10 mouse cellular contexts compared by ENCODE assay signal in genomic region chr19:32523769-32524515, GRCm38 (mm10). TPM values are rescaled to one million over a fixed set of nuclear protein-coding genes. Genes with fewer than 3 reads are reported as not detected.
A peak's percentile ranks its signal among the peaks of the same experiment; 100 is the strongest.
DNase-seq lines count a peak whose midpoint lies in the region; ATAC-seq and TF ChIP-seq lines count a peak whose summit lies in the region.
"Had no signal": no experiment of that assay in that cellular context is flagged by ENCODE, and none has a peak within 500 bp of the region (broad histone marks: within the 10 kb centered on the region; RNA-seq: fewer than 3 reads in every experiment).

No protein-coding gene starts in this region.

- H3K9ac ChIP-seq in liver, embryonic 13.5 days: no peak overlapping the region
- no peak overlapping the region for H3K9ac ChIP-seq in stomach, postnatal 0 days (ENCODE audit: low read length)
- no peak overlapping the region for H3K9ac ChIP-seq in forebrain, embryonic 13.5 days
- H3K9ac ChIP-seq: embryonic facial prominence, embryonic 15.5 days; heart, embryonic 13.5 days had no signal

- no peaks in the 10 kb centered on the region for H3K9me3 ChIP-seq in liver, embryonic 13.5 days (replicated peaks)
- H3K9me3 ChIP-seq in stomach, postnatal 0 days (ENCODE audit: control insufficient read depth, low read length): no peaks in the 10 kb centered on the region
- no peaks in the 10 kb centered on the region for H3K9me3 ChIP-seq in forebrain, embryonic 13.5 days (replicated peaks)
- H3K9me3 ChIP-seq: embryonic facial prominence, embryonic 15.5 days; heart, embryonic 13.5 days had no signal

- TF ChIP-seq CTCF in stomach, postnatal 0 days (IDR thresholded peaks at IDR 0.05; ENCODE audit: low read depth): no peak
- TF ChIP-seq CTCF in layer of hippocampus, adult 2 months (conservative IDR thresholded peaks at IDR 0.05): no peak

- H3K27ac ChIP-seq in liver, embryonic 13.5 days: peak overlapping the region; percentile 4; the same call in 1 of the 2 replicates
- no peak overlapping the region for H3K27ac ChIP-seq in stomach, postnatal 0 days (replicated peaks)
- H3K27ac ChIP-seq in forebrain, embryonic 13.5 days: no peak overlapping the region
- H3K27ac ChIP-seq in layer of hippocampus, adult 2 months: no peak overlapping the region
- H3K27ac ChIP-seq: embryonic facial prominence, embryonic 15.5 days; heart, embryonic 13.5 days; kidney, postnatal 0 days had no signal

- peak; percentile 86 for DNase-seq in ES-CJ7 (ENCODE audit: low read depth, low spot score)
- peak; percentile 52 for DNase-seq in liver, embryonic 13.5 days
- DNase-seq in stomach, postnatal 0 days (ENCODE audit: low spot score): peak; percentile 38
- DNase-seq in layer of hippocampus, adult 2 months (ENCODE audit: low spot score in 2 of 2): no peak
- DNase-seq in adrenal gland, postnatal 36 days: no peak

- H3K27me3 ChIP-seq in liver, embryonic 13.5 days: no peaks in the 10 kb centered on the region
- no peaks in the 10 kb centered on the region for H3K27me3 ChIP-seq in stomach, postnatal 0 days (ENCODE audit: control insufficient read depth, insufficient read depth, low read length)
- H3K27me3 ChIP-seq in forebrain, embryonic 13.5 days: no peaks in the 10 kb centered on the region
- H3K27me3 ChIP-seq: embryonic facial prominence, embryonic 15.5 days; heart, embryonic 13.5 days had no signal

- no peak overlapping the region for H3K4me2 ChIP-seq in liver, embryonic 13.5 days
- H3K4me2 ChIP-seq in stomach, postnatal 0 days (replicated peaks; ENCODE audit: low read depth): no peak overlapping the region
- H3K4me2 ChIP-seq in forebrain, embryonic 13.5 days: no peak overlapping the region
- H3K4me2 ChIP-seq: embryonic facial prominence, embryonic 15.5 days; heart, embryonic 13.5 days had no signal

- peaks cover 32% of the 10 kb centered on the region for H3K4me1 ChIP-seq in liver, embryonic 13.5 days (replicated peaks)
- H3K4me1 ChIP-seq in stomach, postnatal 0 days (replicated peaks; ENCODE audit: control insufficient read depth, insufficient read depth): no peaks in the 10 kb centered on the region
- H3K4me1 ChIP-seq in forebrain, embryonic 13.5 days: no peaks in the 10 kb centered on the region

- no peak overlapping the region for H3K4me3 ChIP-seq in liver, embryonic 13.5 days (replicated peaks)
- no peak overlapping the region for H3K4me3 ChIP-seq in stomach, postnatal 0 days (ENCODE audit: low read depth, low read length)
- H3K4me3 ChIP-seq in forebrain, embryonic 13.5 days: no peak overlapping the region
- H3K4me3 ChIP-seq in layer of hippocampus, adult 2 months: no peak overlapping the region
- H3K4me3 ChIP-seq: embryonic facial prominence, embryonic 15.5 days; heart, embryonic 13.5 days had no signal

- 0 out of 2 replicates have a peak, but pooled peaks cover 4% of the 10 kb centered on the region for H3K36me3 ChIP-seq in liver, embryonic 13.5 days
- no peaks in the 10 kb centered on the region for H3K36me3 ChIP-seq in stomach, postnatal 0 days (ENCODE audit: control insufficient read depth, insufficient read depth, low read length)
- no peaks in the 10 kb centered on the region for H3K36me3 ChIP-seq in forebrain, embryonic 13.5 days (ENCODE audit: poor library complexity, severe bottlenecking)
- H3K36me3 ChIP-seq: embryonic facial prominence, embryonic 15.5 days; heart, embryonic 13.5 days had no signal

- WGBS in liver, embryonic 13.5 days (ENCODE audit: insufficient replicate concordance): 48% methylated on average over 14 of the region's 14 CpGs
- 64% methylated on average over 14 of the region's 14 CpGs for WGBS in stomach, postnatal 0 days
- 83% methylated on average over 14 of the region's 14 CpGs for WGBS in forebrain, embryonic 13.5 days

- peak; percentile 78 for ATAC-seq in erythroid progenitor cell, adult 5-6 weeks (replicated peaks; ENCODE audit: low FRiP score, poor library complexity, severe bottlenecking)
- peak; percentile 92 for ATAC-seq in liver, embryonic 13.5 days (ENCODE audit: low read depth)
- ATAC-seq in stomach, postnatal 0 days (ENCODE audit: low FRiP score, low TSS enrichment): peak; percentile 87
- ATAC-seq in forebrain, embryonic 13.5 days: no peak

- no peak for TF ChIP-seq EP300 in stomach, postnatal 0 days (optimal IDR thresholded peaks at IDR 0.05)

RNA-seq across cellular contexts. Expression of gene Minpp1, which starts 38.4 kb away (rescaled TPM):
- 55.3 and 67.4 TPM in 2 replicates for total RNA-seq in erythroid progenitor cell, adult 5-6 weeks (2015; ENCODE audit: low replicate concordance)
- total RNA-seq in erythroid progenitor cell, adult 5-6 weeks (2017; ENCODE audit: low replicate concordance): 49.5 and 71.1 TPM in 2 replicates
- 99.9 and 110 TPM in 2 replicates for polyA plus RNA-seq in liver, embryonic 13.5 days (2015; fragmentation: Nextera tagmentation; extraction: Ambion mirVana)
- polyA plus RNA-seq in stomach, postnatal 0 days (2015; fragmentation: Nextera tagmentation; extraction: Ambion mirVana): 37.5 and 38.7 TPM in 2 replicates
- 38.6 and 43.6 TPM in 2 replicates for polyA plus RNA-seq in forebrain, embryonic 13.5 days (2015; fragmentation: Nextera tagmentation; extraction: Ambion mirVana)
- total RNA-seq in layer of hippocampus, adult 2 months (2021): 10 to 100 TPM; 58.2 to 64.3 TPM
- total RNA-seq in adrenal gland, postnatal 36 days (2021): 10 to 100 TPM; 35.8 to 43.3 TPM

RNA-seq across cellular contexts. Expression of gene Rpl9-ps6, which starts 57.6 kb away (rescaled TPM):
- 84.7 and 123 TPM in 2 replicates for total RNA-seq in erythroid progenitor cell, adult 5-6 weeks (2015; ENCODE audit: low replicate concordance)
- total RNA-seq in erythroid progenitor cell, adult 5-6 weeks (2017; ENCODE audit: low replicate concordance): 19.6 and 57.5 TPM in 2 replicates
- 99.8 and 126 TPM in 2 replicates for polyA plus RNA-seq in liver, embryonic 13.5 days (2015; fragmentation: Nextera tagmentation; extraction: Ambion mirVana)
- polyA plus RNA-seq in stomach, postnatal 0 days (2015; fragmentation: Nextera tagmentation; extraction: Ambion mirVana): 120 and 138 TPM in 2 replicates
- 98.9 and 101 TPM in 2 replicates for polyA plus RNA-seq in forebrain, embryonic 13.5 days (2015; fragmentation: Nextera tagmentation; extraction: Ambion mirVana)
- 10 to 100 TPM; 30.6 to 35.4 TPM for total RNA-seq in layer of hippocampus, adult 2 months (2021)
- total RNA-seq in adrenal gland, postnatal 36 days (2021): 10 to 100 TPM; 50.7 to 57.0 TPM

Comparison
In these comparisons a context has a peak if more than half of its experiments do, and no peak if none do; other contexts are left out.
1. DNase-seq: peak in ES-CJ7 (single experiment), liver, embryonic 13.5 days (single experiment) and stomach, postnatal 0 days (single experiment); none in layer of hippocampus, adult 2 months (0 of 2) and adrenal gland, postnatal 36 days (0 of 2).